In genomic region chr2:74825730-74826430, GRCm38 (mm10) we compare ENCODE assay signal across 1 mouse cellular context.
TF ChIP-seq lines count a peak whose summit lies in the region.

Gene Mtx2, plus strand, starts transcription at chr2:74825803.

TF ChIP-seq in CH12.LX, 34 proteins besides CTCF, POLR2A, EP300 and RAD21 (continued from another document):
- TF ChIP-seq SIN3A (IDR thresholded peaks at IDR 0.05; ENCODE audit: low read length) (peak; percentile 81), GABPA (IDR thresholded peaks at IDR 0.05; ENCODE audit: insufficient replicate concordance, low read depth, low read length) (no peak), SMC3 (IDR thresholded peaks at IDR 0.05; ENCODE audit: low read depth, low read length) (no peak), RCOR1 (conservative IDR thresholded peaks at IDR 0.05; ENCODE audit: low read depth, low read length) (no peak)
